Mouse (Mus musculus): Measurements from ENCODE around the gene Igsf9. TPM values are rescaled to one million over a fixed set of nuclear protein-coding genes. Genes with fewer than 3 reads are reported as not detected.

Igsf9 gene
- total RNA-seq, 2 experiments from 2014 or later = 0.75 to 0.76 TPM

- intact Hi-C loops (cut with DNase I) = loop anchor here (1.0 kb wide), 1 partner anchor 78 kb away; no protein-coding TSS in a partner anchor
- DNase-seq = peak; percentile 95 to 98
Measured at GRCm38 (mm10) chr1:172490261-172490661, 8.7 kb downstream of the Igsf9 start.

- intact Hi-C loops (cut with DNase I) = no loop called here
- DNase-seq = no peak
Measured at GRCm38 (mm10) chr1:172492047-172492446, 10.5 kb downstream of the Igsf9 start.

- intact Hi-C loops (cut with DNase I) = no loop called here
- no peak for DNase-seq
Measured at GRCm38 (mm10) chr1:172493516-172493915, 11.9 kb downstream of the Igsf9 start.

GRCm38 (mm10) chr1:172496030-172496429, 14.4 kb downstream of the Igsf9 start:
- intact Hi-C loops (cut with DNase I) = no loop called here

GRCm38 (mm10) chr1:172497428-172497827, 15.8 kb downstream of the Igsf9 start:
- DNase-seq = no peak
- intact Hi-C loops (cut with DNase I) = no loop called here

More at GRCm38 (mm10) chr1:172496030-172496429, 14.4 kb downstream of the Igsf9 start:
- no peak for DNase-seq

GRCm38 (mm10) chr1:172499765-172500441, 18.3 kb downstream of the Igsf9 start, which contains the start of gene Tagln2:
Gene Tagln2 (plus strand): TSS chr1:172500047.
- peak; percentile 93 to 94 for DNase-seq
- intact Hi-C loops (cut with DNase I) = loop anchor here (1.0 to 10.0 kb wide), 2 partner anchors 25 to 285 kb away; partner anchors contain the start of gene Casq1

GRCm38 (mm10) chr1:172500451-172501370, 19.1 kb downstream of the Igsf9 start:
- intact Hi-C loops (cut with DNase I) = loop anchor here (1.0 to 10.0 kb wide), 2 partner anchors 25 to 286 kb away; partner anchors contain the start of gene Casq1
- peak; percentile 70 to 80 for DNase-seq

GRCm38 (mm10) chr1:172501371-172502144, 20.0 kb downstream of the Igsf9 start:
- intact Hi-C loops (cut with DNase I) = loop anchor here (1.0 to 10.0 kb wide), 2 partner anchors 12 to 287 kb away; partner anchors contain the start of gene Casq1
- DNase-seq = peak; percentile 79 to 83

GRCm38 (mm10) chr1:172502145-172503110, 20.8 kb downstream of the Igsf9 start:
- intact Hi-C loops (cut with DNase I) = loop anchor here (1.0 to 10.0 kb wide), 2 partner anchors 11 to 288 kb away; partner anchors contain the start of gene Casq1
- peak; percentile 46 to 62 for DNase-seq

GRCm38 (mm10) chr1:172503111-172503997, 21.8 kb downstream of the Igsf9 start:
- peak; percentile 57 to 60 for DNase-seq
- intact Hi-C loops (cut with DNase I) = loop anchor here (10.0 kb wide), 1 partner anchor 289 kb away; the partner anchor contains the start of gene Casq1

GRCm38 (mm10) chr1:172504756-172505155, 23.2 kb downstream of the Igsf9 start:
- intact Hi-C loops (cut with DNase I) = loop anchor here (10.0 kb wide), 1 partner anchor 290 kb away; the partner anchor contains the start of gene Casq1
- DNase-seq = no peak

GRCm38 (mm10) chr1:172507001-172507400, 25.4 kb downstream of the Igsf9 start:
- DNase-seq = no peak
- intact Hi-C loops (cut with DNase I) = loop anchor here (10.0 kb wide), 1 partner anchor 292 kb away; the partner anchor contains the start of gene Casq1

- intact Hi-C loops (cut with DNase I) = loop anchor here (10.0 kb wide), 1 partner anchor 293 kb away; the partner anchor contains the start of gene Casq1
- no peak for DNase-seq
Measured at GRCm38 (mm10) chr1:172507701-172508100, 26.1 kb downstream of the Igsf9 start.

GRCm38 (mm10) chr1:172508172-172508571, 26.6 kb downstream of the Igsf9 start:
- intact Hi-C loops (cut with DNase I) = loop anchor here (10.0 kb wide), 1 partner anchor 293 kb away; the partner anchor contains the start of gene Casq1
- no peak for DNase-seq

GRCm38 (mm10) chr1:172509235-172509634, 27.6 kb downstream of the Igsf9 start:
- no peak for DNase-seq
- intact Hi-C loops (cut with DNase I) = loop anchor here (10.0 kb wide), 1 partner anchor 294 kb away; the partner anchor contains the start of gene Casq1

- intact Hi-C loops (cut with DNase I) = loop anchor here (10.0 kb wide), 1 partner anchor 295 kb away; the partner anchor contains the start of gene Casq1
- DNase-seq = no peak
Measured at GRCm38 (mm10) chr1:172509983-172510382, 28.4 kb downstream of the Igsf9 start.

- intact Hi-C loops (cut with DNase I) = no loop called here
- no peak for DNase-seq
Measured at GRCm38 (mm10) chr1:172510421-172510972, 28.9 kb downstream of the Igsf9 start.
